Mouse (Mus musculus) splenic B cell, adult 2 months (primary cell): ENCODE data around the gene Ntm.

ENCODE experiments used
- DNase-seq: peaks from one replicate; pipeline ENCODE4 v3.0.0-alpha.2; 2011; ENCODE audit warnings: low read depth, low spot score
- H3K27me3 ChIP-seq: 2 replicates; pipeline ENCODE4 v1.6.1; 2012; ENCODE audit warnings: mild to moderate bottlenecking, low read length, moderate library complexity, mixed read lengths; ENCODE audit not compliant: control insufficient read depth, poor library complexity, insufficient read depth, severe bottlenecking
- H3K36me3 ChIP-seq: 2 replicates; pipeline ENCODE4 v1.6.1; 2012; ENCODE audit warnings: mild to moderate bottlenecking, low read length, moderate library complexity, mixed read lengths; ENCODE audit not compliant: control insufficient read depth, poor library complexity, insufficient read depth, severe bottlenecking

Ntm gene

DNA sequence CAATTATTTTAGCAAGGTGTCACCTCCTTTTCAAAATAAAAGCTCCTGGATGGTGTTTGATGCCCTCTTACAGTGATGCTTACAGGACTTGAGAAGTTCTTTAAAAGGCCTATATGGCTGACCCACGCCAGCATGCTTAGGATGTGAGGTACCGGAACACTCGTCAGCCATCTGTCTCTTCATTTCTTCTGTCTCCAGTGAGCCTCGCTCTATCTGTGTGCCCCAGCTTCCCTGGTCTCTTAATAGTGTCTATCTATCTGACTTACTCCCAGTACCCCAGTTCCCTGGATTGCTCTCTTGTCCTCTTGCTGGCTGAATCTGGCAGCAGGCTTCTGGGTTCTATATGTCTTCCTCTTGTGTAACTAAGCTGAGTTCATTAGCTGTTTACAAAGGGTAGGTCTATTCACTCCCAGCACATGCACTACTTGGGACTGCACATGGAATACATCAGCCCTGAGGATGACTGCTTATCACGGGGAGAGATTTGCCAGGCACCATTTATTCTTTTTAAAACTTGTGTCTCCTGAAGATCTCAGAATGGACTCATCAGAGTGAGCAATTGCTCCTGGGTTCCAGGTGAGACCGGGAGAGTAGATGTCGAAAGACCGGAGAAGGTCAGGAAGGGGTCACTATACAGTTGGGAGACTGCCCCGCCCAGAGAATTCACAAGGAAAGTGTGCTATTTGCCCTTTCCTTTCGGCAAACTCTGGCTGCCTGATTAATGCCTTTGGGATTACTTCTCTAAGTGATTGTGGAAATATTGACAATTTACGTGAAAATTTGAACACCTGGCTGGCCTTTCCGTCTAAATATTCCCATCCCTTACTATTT, 585.6 kb downstream of the Ntm start:
- DNase-seq: no peak
- Histone ChIP-seq H3K36me3 (no peaks in the 10 kb centered on the region), H3K27me3 (no peaks in the 10 kb centered on the region)

DNA sequence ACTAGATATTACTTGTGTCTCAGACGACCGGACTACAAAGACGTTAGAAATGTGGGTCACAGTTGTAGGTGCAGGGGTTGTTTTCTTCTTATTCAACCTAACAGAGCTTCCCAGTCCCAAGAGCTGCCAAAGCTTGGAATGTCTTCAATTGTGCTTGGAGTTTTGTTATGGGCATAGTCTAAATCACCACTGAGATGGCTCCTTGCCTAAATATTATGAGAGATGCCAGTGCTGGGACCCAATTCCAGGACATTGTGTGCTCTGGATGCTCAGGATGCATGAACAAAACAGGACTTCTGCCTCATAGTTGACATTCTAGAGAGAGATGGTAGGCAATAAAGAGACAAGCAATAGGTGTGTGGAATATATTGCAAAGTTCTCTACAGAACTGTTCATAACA, 591.6 kb downstream of the Ntm start:
- H3K27me3 ChIP-seq: no peaks in the 10 kb centered on the region
- no peak for DNase-seq

DNA sequence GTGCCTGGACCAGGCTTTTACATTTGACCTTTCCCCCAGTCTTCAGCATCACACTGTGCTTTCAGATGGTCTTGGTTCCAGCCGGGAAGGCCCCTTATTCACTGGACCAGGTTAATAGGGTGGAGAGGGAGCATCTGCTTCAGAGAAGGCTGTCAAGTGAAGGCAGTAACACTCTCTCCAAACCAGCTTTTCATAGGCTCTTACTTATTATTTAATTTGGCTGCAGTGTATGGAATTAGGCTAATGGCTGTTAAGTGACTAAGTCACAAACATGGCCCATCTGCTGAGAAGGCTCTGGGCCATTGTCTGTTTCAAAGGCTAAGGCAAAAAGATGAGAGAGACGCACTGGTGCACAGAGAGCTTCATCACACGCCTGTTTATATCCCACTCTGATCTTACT, 593.3 kb downstream of the Ntm start:
- H3K27me3 ChIP-seq: no peaks in the 10 kb centered on the region
- H3K36me3 ChIP-seq: no peaks in the 10 kb centered on the region
- no peak for DNase-seq

More for the DNA sequence above, 591.6 kb downstream of the Ntm start:
- no peaks in the 10 kb centered on the region for H3K36me3 ChIP-seq

DNA sequence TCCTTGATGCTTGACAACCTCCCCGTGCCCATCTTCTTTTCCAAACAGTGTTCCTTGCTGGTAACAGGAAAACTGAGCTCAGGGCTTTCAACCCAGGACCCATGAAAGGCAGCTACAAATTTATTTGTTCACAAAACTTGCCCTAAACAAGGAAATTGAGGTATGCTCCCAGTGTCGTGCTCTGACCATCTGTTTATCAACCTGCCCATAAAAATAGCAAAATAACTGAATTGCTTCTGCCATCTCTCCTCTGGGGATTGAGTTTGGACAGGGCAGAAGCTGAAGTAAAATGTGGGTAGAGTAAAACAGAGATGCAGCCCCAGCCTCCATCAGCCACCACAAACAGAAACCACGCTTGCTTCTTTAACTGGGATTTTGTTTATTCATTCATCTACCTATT, 594.6 kb downstream of the Ntm start:
- H3K36me3 ChIP-seq: no peaks in the 10 kb centered on the region
- no peaks in the 10 kb centered on the region for H3K27me3 ChIP-seq
- no peak for DNase-seq

DNA sequence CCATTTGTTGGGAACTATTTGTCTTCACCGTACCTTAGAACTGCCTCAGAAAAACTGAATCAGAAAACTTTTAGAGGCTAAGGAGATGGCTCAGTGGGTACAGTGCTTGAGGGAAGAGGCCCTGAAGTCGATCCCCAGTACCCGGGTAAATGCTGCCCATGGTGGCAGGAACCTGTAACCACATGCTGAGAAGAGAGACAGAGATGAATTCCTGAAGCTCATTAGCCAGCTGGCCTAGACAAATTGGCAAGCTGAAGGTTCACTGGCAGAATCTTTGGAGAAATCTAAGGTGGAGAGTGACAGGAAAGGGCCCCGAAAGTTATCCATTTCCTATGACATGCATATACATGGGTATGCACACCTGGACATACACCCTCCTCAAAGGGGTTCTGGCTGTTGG, 605.1 kb downstream of the Ntm start:
- no peaks in the 10 kb centered on the region for H3K27me3 ChIP-seq
- DNase-seq: no peak
- no peaks in the 10 kb centered on the region for H3K36me3 ChIP-seq

DNA sequence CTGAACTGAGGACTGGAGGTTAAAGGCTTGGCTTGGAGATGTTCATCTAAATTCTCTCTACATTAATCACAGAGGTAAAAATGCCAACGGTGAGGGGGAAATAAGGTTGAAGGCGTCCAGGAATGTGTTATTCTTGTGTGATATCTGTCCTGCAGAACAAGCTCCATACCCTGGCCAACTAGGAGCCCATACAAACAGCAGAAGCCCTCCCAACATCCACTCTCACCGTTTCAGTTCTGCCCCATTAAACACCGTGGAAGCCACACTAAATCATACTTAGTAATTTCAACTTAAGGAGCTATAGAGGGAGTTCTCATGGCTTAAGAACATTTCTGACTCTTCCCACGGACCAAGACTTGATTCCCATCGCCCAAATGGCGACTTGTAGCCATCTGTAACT, 620.6 kb downstream of the Ntm start:
- DNase-seq: no peak
- no peaks in the 10 kb centered on the region for H3K27me3 ChIP-seq
- H3K36me3 ChIP-seq: no peaks in the 10 kb centered on the region

DNA sequence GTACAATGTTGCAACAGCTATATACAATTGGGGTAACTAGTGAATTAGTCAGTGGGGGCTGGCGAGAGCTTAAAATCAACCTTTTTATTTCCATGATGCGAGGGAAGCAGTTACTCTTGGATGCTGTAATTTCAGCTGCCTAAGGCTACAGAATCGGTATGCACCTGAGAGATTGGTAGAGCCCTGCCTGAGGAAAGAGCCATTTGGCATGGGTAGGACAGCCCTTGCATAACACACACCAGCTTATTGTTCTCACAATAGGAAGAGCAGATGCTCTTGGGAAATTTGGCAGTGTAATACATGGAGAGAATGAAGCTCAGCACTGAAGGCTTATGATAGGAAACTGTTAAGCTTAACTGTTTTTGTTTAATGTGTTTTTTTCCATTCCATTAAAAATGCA, 621.6 kb downstream of the Ntm start:
- no peaks in the 10 kb centered on the region for H3K36me3 ChIP-seq
- H3K27me3 ChIP-seq: no peaks in the 10 kb centered on the region
- DNase-seq: no peak

DNA sequence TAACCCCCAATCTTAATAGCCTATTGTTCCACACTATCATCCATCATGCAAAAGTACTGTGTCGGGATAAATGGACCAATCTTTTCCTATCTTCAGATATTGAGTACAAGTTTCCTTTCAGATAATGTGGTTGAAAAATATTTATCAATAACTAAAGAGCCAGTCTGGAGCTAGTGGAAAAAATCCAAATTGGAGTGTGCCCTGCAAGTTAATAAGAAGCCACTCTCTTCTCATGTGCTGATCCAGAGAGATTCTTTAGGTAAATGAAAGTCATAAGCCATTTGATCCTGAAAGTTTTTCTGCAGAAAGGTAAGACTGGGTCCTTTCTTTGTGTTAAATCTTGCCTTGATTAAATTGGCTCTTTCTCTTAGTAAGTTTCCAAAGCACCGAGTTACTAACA, 627.3 kb downstream of the Ntm start:
- Histone ChIP-seq H3K36me3 (no peaks in the 10 kb centered on the region), H3K27me3 (no peaks in the 10 kb centered on the region)
- DNase-seq: no peak

DNA sequence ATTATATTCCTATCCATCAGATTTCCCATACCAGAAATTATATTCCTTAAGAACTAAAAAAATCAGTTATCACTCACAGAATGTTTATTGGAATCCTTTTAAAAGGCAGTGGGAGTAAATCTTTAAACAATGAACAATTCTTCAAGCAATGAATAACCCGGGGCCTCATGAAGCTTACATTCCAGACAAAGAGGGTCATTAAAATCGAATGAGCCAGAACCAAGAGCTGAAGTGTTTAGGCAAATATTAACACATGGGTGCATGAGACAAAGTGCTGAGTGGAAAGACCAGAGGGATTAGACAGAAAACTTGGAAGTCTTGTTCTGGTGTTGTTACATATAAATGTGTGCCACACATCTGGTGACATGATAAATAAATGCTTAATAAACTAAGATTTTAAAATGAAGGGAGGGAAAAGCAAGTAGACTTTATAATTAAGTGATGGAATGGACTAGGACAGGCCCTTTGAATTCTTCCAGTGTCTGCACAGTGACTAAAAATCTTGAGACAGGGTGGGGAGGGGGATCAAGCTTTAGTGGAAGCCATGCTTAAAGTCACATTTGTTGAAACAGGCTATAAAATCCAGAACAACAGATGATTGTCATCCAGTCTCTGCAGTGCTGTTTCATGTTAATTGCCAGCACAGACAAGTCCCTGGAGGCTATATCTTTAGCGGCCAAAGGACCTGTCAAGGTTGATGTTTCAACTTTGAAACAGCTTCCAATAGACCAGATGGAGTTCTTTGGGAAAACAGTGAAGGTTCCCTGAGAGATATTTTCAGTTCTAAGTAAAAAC, 630.4 kb downstream of the Ntm start:
- Histone ChIP-seq H3K27me3 (no peaks in the 10 kb centered on the region), H3K36me3 (no peaks in the 10 kb centered on the region)
- no peak for DNase-seq

DNA sequence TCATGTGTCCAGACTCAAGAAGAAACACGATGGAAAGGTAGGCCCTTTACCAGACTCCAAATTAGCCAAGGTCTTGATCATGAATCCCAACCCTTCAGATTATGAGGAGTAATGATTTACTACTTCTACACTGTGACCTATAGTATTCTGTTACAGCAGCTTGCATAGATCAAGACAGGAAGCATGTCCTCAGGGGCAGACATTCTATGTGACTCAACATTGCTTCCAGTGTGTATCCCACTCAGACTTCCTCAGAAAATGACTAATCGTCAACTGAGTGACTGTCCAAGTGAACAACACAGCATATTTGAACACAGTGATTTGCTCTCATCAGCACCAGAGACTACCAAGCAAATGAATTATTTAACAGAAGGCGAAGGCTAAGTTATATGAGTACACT, 632.5 kb downstream of the Ntm start:
- Histone ChIP-seq H3K36me3 (no peaks in the 10 kb centered on the region), H3K27me3 (no peaks in the 10 kb centered on the region)
- DNase-seq: no peak

DNA sequence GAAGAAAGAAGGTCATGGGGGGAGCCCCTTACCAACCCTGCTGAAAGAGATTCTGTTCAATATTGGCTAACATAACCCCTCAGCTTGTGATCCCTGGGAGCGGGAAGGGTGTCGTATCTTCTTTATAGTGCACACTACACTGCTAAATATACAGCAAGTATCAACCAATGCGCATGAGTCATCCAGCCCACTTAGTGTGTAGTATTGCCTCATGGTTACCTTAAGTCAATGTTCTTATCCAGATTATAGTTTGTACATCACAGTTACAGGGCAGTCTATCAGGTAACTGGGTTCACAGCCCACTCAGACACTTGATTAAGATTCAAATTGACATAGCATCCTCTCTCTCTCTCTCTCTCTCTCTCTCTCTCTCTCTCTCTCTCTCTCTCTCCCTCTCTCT, 636.7 kb downstream of the Ntm start:
- Histone ChIP-seq H3K36me3 (no peaks in the 10 kb centered on the region), H3K27me3 (no peaks in the 10 kb centered on the region)
- DNase-seq: no peak

DNA sequence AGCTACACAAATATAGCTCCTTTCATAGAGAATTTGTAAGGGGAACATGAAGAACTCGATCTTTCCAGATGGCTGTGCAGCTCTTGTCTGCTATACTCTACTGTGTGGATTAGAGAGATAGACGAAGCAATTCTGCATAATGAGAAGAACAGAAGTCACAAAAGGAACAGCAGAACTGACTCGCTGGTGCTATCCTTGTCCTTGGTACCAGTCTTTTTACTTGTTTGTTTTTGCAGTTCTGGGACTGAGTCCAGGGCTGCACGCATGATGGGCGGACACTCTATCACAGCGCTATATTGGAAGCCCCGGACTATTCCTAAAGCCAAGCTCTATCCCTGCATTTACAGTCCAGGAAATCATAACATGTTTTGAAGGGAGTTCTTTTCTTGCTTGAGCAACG, 637.8 kb downstream of the Ntm start:
- no peak for DNase-seq
- Histone ChIP-seq H3K27me3 (no peaks in the 10 kb centered on the region), H3K36me3 (no peaks in the 10 kb centered on the region)

DNA sequence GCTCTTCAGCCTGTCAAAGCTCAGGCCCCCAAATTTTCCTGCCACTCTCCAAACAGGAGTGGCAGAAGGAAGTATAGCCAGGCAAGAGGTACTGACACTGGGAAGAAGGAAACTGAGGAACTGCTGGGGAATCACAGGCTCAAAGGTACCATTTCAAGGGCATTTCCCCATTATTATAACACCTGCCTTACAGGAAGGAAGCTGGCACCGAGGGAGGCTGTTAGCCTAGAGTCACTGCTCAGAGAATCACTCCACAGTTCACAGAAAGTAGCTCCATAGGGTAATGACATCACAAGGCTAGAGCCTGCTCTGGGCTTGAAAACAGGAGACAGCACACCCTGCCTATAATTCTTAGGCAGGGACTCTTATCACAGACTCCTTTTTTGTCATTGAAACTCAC, 643.7 kb downstream of the Ntm start:
- DNase-seq: no peak
- Histone ChIP-seq H3K36me3 (no peaks in the 10 kb centered on the region), H3K27me3 (no peaks in the 10 kb centered on the region)

DNA sequence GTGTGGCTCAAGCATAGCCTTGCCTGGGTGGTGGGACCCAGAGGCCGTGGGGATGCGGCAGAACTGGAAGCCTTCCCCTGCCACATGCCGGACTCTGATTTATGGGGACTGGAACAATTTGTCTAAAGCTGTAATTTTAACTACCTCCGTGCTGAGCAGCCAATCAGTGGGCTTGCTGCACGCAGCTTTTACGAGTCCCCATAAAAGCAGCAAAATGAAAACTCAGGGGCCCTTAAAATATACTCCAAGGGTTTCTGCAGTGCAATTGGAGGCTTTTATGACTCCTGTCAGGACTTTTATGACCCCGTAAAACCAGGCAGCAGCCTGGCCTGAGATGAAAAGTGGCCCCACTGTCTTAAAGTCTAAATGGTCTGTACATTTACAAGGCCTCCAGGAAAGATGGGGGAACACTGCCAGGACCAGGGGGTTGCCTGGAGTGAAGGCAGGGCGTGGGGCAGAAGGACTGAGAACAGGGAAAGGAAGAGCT, 644.2 kb downstream of the Ntm start:
- DNase-seq: no peak

DNA sequence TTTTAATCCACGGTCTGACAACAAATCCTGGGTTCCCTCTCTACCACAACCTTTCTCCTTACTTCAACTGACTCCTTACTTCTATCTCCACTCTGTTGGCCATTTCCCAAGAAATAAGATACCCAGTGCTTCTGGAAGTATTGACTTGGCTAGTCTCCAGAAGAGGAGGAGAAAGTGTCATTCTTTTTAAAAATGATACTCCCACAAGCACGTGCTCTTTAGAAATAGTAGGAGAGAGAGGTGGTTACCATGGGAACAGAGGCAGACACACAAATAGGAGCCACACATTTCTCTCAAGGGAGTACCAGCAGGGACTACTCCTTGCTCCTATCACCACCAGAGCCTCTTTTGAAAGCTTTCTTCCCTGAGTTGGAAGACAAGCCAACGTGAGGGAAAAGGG, 645.3 kb downstream of the Ntm start:
- no peak for DNase-seq
- Histone ChIP-seq H3K36me3 (no peaks in the 10 kb centered on the region), H3K27me3 (no peaks in the 10 kb centered on the region)

More for the DNA sequence above, 644.2 kb downstream of the Ntm start:
- Histone ChIP-seq H3K27me3 (no peaks in the 10 kb centered on the region), H3K36me3 (no peaks in the 10 kb centered on the region)
